Mouse (Mus musculus) midbrain, embryonic 13.5 days (tissue): Measurements from ENCODE around the gene Nfs1. TPM values are rescaled to one million over a fixed set of nuclear protein-coding genes. Genes with fewer than 3 reads are reported as not detected.
"Not testable (repeated sequence)": the region's sequence is repeated elsewhere in the genome, so short reads cannot be mapped to it uniquely, and the experiment has no call there.

Experiments
- ATAC-seq: fragments of 200-750 bp; cut with Nextera tagmentation; 2 replicates; pipeline ENCODE4 v1.8.0; 2017; ENCODE audit warnings: mild to moderate bottlenecking, moderate TSS enrichment, moderate library complexity
- H3K27ac ChIP-seq: fragments of 300-500 bp; sonication (generic); 2 replicates; pipeline ENCODE4 v1.5.1; 2015; ENCODE audit warnings: inconsistent platforms, mild to moderate bottlenecking, moderate library complexity
- H3K27me3 ChIP-seq: fragments of 300-500 bp; sonication (generic); 2 replicates; pipeline ENCODE4 v1.6.1; 2015; ENCODE audit warnings: mild to moderate bottlenecking, inconsistent platforms
- H3K36me3 ChIP-seq: fragments of 300-500 bp; sonication (generic); 2 replicates; pipeline ENCODE4 v1.6.1; 2015; ENCODE audit warnings: mild to moderate bottlenecking, inconsistent platforms
- H3K4me1 ChIP-seq: fragments of 300-500 bp; sonication (generic); replicated peaks from 2 replicates; pipeline ENCODE4 v1.6.1; 2015; ENCODE audit warnings: inconsistent platforms
- H3K4me2 ChIP-seq: fragments of 300-500 bp; sonication (generic); replicated peaks from 2 replicates; pipeline ENCODE4 v1.6.1; 2015; ENCODE audit warnings: moderate library complexity, mild to moderate bottlenecking, inconsistent platforms
- H3K4me3 ChIP-seq: fragments of 300-500 bp; sonication (generic); replicated peaks from 2 replicates; pipeline ENCODE4 v1.5.1; 2015; ENCODE audit warnings: mild to moderate bottlenecking, inconsistent platforms
- H3K9ac ChIP-seq: fragments of 300-500 bp; sonication (generic); replicated peaks from 2 replicates; pipeline ENCODE4 v1.6.1; 2015; ENCODE audit warnings: mild to moderate bottlenecking, inconsistent platforms
- H3K9me3 ChIP-seq: fragments of 300-500 bp; sonication (generic); 2 replicates; pipeline ENCODE4 v1.6.1; 2016; ENCODE audit warnings: mild to moderate bottlenecking, inconsistent platforms
- WGBS: fragments of 180-500 bp; shearing (Covaris S2); methylation state at CpG from one replicate; pipeline ENCODE4 v1.1.7; 2015; 5-methylcytosine and 5-hydroxymethylcytosine counted together
- polyA plus RNA-seq: library from polyadenylated mRNA; unstranded; fragments of >200 nt; fragmentation: Nextera tagmentation; extraction: Ambion mirVana; gene quantifications from 2 replicates; pipeline ENCODE4 v1.2.1, GENCODE M21; 2015

The Nfs1 gene
- polyA plus RNA-seq, 1 experiment from 2014 or later: 29.5 TPM

DNA sequence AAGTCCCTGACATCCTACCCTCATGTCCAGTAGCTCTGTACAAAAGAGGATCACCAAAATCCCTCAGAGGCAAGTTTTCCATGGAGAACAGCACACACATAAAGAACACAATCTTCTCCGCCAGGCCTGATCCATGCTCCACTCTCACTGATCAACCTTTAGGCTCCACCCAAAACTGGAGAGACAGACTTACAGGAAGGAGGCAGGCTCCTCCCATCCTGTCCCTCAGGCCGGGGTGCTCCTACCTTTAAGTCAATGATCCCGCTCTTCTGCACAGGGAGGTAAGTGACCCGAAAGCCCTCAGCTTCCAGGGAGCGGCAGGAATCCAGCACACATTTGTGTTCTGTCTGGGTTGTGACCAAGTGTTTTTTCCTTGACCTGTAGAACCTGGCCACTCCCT lies 9.8 kb downstream of the Nfs1 start:
- H3K9ac ChIP-seq: no peak overlapping the region
- no peak for ATAC-seq
- H3K36me3 ChIP-seq: peaks cover 17% of the 10 kb centered on the region
- WGBS: 85% methylated on average over 5 of the region's 5 CpGs
- no peaks in the 10 kb centered on the region for H3K4me1 ChIP-seq
- H3K27me3 ChIP-seq: no peaks in the 10 kb centered on the region
- no peak overlapping the region for H3K27ac ChIP-seq
- no peak overlapping the region for H3K4me3 ChIP-seq
- no peak overlapping the region for H3K4me2 ChIP-seq
- H3K9me3 ChIP-seq: no peaks in the 10 kb centered on the region

DNA sequence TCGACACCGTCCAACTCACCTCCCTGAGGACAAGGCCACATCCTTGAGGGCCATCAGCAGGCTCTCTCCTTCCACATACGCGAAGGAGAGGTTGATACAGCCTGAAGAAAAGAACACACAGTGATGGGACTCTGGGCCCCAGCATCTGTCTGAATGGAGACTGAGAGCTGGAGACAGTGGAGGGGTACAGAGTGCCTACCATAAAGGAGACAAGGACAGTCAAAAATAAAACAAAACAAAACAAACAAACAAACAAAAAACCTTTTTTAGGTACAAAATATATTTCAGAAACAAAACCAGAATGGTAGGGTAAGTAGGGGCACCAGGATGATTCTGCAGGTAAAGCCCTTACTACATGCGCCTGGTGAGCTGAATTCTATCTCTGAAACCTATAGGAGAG lies 17.0 kb downstream of the Nfs1 start, which contains the start of gene Gm28036:
Gene Gm28036 (minus strand): TSS at position 101 of the 400 bp plus-strand sequence.
- Histone ChIP-seq H3K9me3 (no peaks in the 10 kb centered on the region), H3K9ac (no peak within 1 kb of the TSS), H3K36me3 (peaks cover 40% of the 10 kb centered on the region), H3K4me2 (no peak within 1 kb of the TSS), H3K4me3 (no peak within 1 kb of the TSS), H3K4me1 (no peaks in the 10 kb centered on the region), H3K27me3 (no peaks in the 10 kb centered on the region), H3K27ac (no peak within 1 kb of the TSS)
- no peak for ATAC-seq
- 95% methylated on average over 5 of the region's 5 CpGs for WGBS

- Histone ChIP-seq H3K36me3 (peaks cover 32% of the 10 kb centered on the region), H3K27ac (no peak overlapping the region), H3K9me3 (no peaks in the 10 kb centered on the region), H3K27me3 (no peaks in the 10 kb centered on the region), H3K4me1 (no peaks in the 10 kb centered on the region), H3K9ac (no peak overlapping the region), H3K4me3 (no peak overlapping the region), H3K4me2 (no peak overlapping the region)
- no peak for ATAC-seq
- 93% methylated on average over 5 of the region's 5 CpGs for WGBS
Observed at GRCm38 (mm10) chr2:156123731-156124130, 20.3 kb downstream of the Nfs1 start.

DNA sequence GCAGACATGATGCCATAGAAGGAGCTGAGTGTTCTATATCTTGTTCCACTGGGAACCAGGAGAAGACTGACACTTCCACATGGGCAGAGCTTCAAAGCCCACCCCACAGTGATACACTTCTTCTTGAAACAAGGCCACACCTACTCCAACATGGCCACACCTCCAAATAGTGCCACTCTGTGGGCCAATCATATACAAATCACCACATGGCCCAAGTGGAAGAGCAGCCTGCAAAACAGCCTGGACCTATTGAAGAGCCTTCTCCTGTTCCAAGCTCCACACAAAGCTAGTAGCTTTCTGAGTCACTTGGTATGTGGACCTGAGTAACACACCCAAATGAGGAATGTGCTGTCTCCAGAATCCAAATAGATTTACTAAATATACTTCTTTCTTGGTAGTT lies 24.4 kb downstream of the Nfs1 start:
- Histone ChIP-seq H3K9ac (no peak overlapping the region), H3K9me3 (no peaks in the 10 kb centered on the region), H3K27me3 (no peaks in the 10 kb centered on the region), H3K27ac (no peak overlapping the region), H3K36me3 (peaks cover 10% of the 10 kb centered on the region), H3K4me3 (no peak overlapping the region), H3K4me2 (no peak overlapping the region), H3K4me1 (no peaks in the 10 kb centered on the region)
- ATAC-seq: no peak

DNA sequence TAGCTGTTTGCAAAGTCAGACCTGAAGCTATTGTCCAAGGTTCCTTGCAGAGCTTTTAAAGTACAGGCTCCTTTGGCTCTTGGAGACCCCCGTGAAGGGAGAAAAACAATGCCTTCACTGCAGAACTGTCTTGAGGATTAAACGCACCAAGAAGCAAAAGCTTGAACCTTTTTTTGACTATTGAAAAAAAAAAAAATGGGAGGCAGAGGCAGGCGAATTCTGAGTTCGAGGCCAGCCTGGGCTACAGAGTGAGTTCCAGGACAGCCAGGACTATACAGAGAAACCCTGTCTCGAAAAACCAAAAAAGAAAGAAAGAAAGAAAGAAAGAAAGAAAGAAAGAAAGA lies 31.9 kb downstream of the Nfs1 start:
- 21% methylated on average over 5 of the region's 5 CpGs for WGBS
- not testable (repeated sequence) for H3K9me3 ChIP-seq, H3K36me3 ChIP-seq, H3K9ac ChIP-seq, ATAC-seq, H3K27me3 ChIP-seq
- Histone ChIP-seq H3K4me1 (peaks cover 22% of the 10 kb centered on the region), H3K4me3 (peak overlapping the region; percentile 59), H3K27ac (peak overlapping the region; percentile 92), H3K4me2 (peak overlapping the region; percentile 73)

DNA sequence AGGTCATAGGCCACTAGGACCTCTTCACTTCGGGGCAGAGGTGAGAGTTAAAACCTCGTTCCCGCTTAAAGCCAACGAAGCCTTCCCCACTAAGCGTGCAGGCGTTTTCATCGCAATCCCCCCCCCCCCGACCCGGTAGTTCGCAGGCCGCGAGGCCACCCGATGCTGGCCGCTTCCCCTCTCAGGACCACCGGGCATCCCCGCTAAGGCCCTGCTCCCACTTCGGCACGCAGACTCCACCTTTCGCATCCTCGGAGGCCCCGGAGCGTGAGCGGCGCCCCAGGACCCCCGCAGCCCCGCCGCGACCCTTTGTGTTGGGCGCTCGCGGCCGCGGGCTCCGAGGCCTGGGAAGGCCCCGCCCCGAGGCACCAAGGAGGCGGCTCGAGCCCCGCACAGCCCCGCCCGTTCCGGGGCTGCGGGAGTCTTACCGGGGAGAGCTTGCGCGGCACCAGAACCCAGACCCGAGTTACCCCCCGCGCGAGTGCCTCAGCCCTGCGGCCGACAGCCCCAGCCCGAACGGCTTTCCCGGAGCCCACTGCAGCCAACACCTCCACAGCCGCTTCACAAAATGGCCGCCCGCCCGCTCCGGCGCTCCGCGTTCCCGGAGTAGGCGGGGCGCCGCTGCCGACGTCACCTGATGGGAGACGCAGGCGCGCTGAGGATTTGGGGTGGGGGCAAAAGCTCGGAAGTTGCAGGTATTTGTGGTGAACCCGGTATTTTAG lies 32.5 kb downstream of the Nfs1 start, which contains the start of the genes Cpne1 and Rbm12:
Gene Cpne1 (minus strand): TSS at position 608 of the 722 bp plus-strand sequence.
Gene Rbm12 (minus strand): TSS at position 621 of the 722 bp plus-strand sequence.
- peak within 1 kb of the TSS; percentile 92 for H3K27ac ChIP-seq
- under 1% methylated on average over 63 of the region's 74 CpGs for WGBS
- H3K36me3 ChIP-seq: no peaks in the 10 kb centered on the region
- H3K4me1 ChIP-seq: peaks cover 26% of the 10 kb centered on the region
- H3K27me3 ChIP-seq: no peaks in the 10 kb centered on the region
- peak within 1 kb of the TSS; percentile 98 for H3K9ac ChIP-seq
- ATAC-seq: peak; percentile 94
- no peaks in the 10 kb centered on the region for H3K9me3 ChIP-seq
- peak within 1 kb of the TSS; percentile 73 for H3K4me2 ChIP-seq
- H3K4me3 ChIP-seq: peak within 1 kb of the TSS; percentile 59

DNA sequence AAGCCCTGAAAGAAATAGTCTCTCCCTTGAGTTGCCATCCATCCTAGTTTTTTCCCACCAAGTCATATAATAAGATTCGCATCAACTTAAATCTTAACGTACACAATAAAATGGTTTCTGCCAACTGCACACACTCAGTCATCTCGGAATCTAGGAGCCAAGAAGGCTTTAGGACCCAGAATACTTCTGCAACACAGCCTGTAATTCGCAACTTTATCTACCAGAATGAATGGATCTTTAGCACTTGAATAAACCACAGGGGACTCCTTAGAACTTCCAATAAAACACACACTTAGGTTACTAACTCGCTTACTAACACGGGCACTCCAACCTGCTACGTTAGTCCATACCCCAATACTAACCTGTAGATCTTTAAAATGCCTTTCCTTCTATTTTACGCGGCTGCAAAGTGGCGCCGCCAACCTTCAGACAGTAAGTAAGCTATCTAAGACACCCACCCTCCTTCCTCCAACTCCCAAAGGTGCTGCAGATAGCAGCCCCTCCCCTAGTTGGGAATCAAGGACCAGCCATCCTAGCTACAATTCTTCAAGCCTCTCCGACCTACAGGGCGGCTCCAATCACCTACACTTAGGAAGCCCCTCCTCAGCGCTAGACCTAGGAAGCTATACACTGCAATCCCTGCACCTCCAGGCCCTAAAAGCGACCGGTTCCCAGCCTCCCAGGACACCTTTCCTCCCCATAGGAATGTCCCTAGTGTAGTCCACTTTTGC lies 33.2 kb downstream of the Nfs1 start:
- Histone ChIP-seq H3K4me2 (peak overlapping the region; percentile 73), H3K4me3 (peak overlapping the region; percentile 59), H3K4me1 (peaks cover 31% of the 10 kb centered on the region), H3K9me3 (no peaks in the 10 kb centered on the region), H3K27ac (peak overlapping the region; percentile 92), H3K9ac (peak overlapping the region; percentile 98), H3K36me3 (peaks cover 3% of the 10 kb centered on the region; the same call in 1 of the 2 replicates), H3K27me3 (no peaks in the 10 kb centered on the region)
- under 1% methylated on average over 16 of the region's 16 CpGs for WGBS
- peak; percentile 79 for ATAC-seq

- no peak overlapping the region for H3K4me3 ChIP-seq
- no peak for ATAC-seq
- WGBS: 87% methylated on average over 5 of the region's 5 CpGs
Observed at GRCm38 (mm10) chr2:156091926-156092325, 52.1 kb downstream of the Nfs1 start.

DNA sequence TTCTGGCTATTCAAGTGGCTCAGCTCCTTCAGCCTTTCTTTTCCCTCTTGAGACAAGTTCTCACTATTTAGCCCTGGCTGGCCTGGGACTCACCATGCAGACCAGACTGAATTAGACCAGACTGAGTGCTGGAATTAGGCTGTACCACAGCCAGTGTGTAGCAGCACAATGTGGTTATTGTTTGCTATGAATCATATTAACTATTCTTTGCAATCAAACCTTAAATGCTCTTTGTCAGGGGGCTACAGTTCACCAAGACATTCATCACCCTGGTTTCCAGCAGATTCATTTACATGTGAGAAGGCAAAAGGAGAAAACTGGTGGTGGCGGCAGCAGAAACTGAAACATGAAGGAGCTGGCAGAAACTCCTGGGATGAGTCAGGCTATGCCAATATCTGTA lies 54.2 kb downstream of the Nfs1 start:
- Histone ChIP-seq H3K4me2 (no peak overlapping the region), H3K27ac (peak overlapping the region; percentile 48; the same call in 1 of the 2 replicates), H3K36me3 (no peaks in the 10 kb centered on the region; the same call in none of the 2 replicates), H3K4me3 (no peak overlapping the region), H3K4me1 (peaks cover 35% of the 10 kb centered on the region), H3K9ac (no peak overlapping the region), H3K9me3 (no peaks in the 10 kb centered on the region), H3K27me3 (no peaks in the 10 kb centered on the region)
- ATAC-seq: peak; percentile 68
- 48% methylated on average over 1 of the region's 1 CpGs for WGBS

More at GRCm38 (mm10) chr2:156091926-156092325, 52.1 kb downstream of the Nfs1 start:
- Histone ChIP-seq H3K9me3 (no peaks in the 10 kb centered on the region), H3K36me3 (peaks cover 19% of the 10 kb centered on the region), H3K4me1 (peaks cover 34% of the 10 kb centered on the region), H3K27me3 (no peaks in the 10 kb centered on the region), H3K9ac (no peak overlapping the region), H3K4me2 (no peak overlapping the region), H3K27ac (no peak overlapping the region)

DNA sequence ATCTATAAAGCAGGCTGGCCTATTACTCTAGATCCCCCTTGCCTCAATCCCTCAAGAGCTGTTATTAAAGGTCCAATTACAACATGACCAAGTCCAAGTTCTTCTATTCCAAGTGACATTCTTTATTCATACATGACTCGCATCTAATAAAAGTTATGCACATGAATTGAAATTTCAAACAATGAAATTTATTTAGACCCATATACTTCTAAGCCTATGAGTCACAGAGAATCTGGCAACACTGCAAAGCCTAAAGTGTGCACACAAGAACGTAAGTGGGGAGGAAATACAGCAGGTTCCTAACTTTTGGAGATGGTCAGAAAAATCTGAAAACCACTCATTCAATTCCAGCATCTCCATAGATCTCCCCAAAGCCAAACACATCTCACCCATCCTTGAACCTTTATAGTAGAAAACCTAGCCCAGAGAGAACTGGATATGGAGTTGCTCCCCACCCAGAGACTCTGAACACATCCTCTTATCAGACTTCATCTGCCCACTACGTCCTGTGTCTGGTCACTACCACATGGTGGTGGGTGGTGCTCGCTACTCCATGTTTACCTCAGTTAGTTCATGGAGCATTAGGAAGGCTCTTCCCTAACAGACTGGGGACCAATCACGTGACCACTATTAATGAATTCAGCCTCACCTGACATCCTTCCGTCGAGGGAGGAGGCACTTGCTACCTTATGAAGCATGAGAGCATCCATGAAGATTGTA lies 56.4 kb downstream of the Nfs1 start:
- Histone ChIP-seq H3K9me3 (no peaks in the 10 kb centered on the region), H3K4me2 (no peak overlapping the region), H3K27me3 (no peaks in the 10 kb centered on the region), H3K36me3 (no peaks in the 10 kb centered on the region; the same call in 1 of the 2 replicates), H3K9ac (no peak overlapping the region), H3K4me1 (peaks cover 35% of the 10 kb centered on the region), H3K27ac (no peak overlapping the region), H3K4me3 (no peak overlapping the region)
- ATAC-seq: no peak
- 91% methylated on average over 7 of the region's 7 CpGs for WGBS

DNA sequence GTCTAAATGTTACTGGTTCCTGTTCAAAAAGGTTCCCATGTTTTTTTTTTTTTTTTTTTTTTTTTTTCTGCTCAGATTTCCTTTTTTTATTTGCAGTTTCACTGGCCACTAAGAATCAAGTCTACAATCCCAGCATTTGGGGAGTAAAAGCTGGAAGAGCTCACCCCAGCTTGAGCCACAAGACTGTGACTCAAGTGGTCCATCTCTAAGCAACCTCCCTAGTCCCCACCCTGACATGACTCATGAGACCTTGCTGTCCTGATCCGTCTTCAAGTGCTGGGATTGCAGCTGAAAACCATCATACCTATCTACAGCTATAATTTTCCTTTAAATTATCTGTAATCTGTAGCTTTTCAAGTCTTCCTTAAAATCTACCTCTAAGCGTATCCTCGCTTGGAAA lies 59.4 kb downstream of the Nfs1 start:
- no peak overlapping the region for H3K9ac ChIP-seq
- no peak overlapping the region for H3K4me2 ChIP-seq
- H3K27me3 ChIP-seq: no peaks in the 10 kb centered on the region
- no peaks in the 10 kb centered on the region; the same call in 1 of the 2 replicates for H3K36me3 ChIP-seq
- H3K27ac ChIP-seq: no peak overlapping the region
- WGBS: 93% methylated on average over 3 of the region's 3 CpGs
- peaks cover 19% of the 10 kb centered on the region for H3K4me1 ChIP-seq
- no peak for ATAC-seq
- H3K9me3 ChIP-seq: no peaks in the 10 kb centered on the region
- no peak overlapping the region for H3K4me3 ChIP-seq

GRCm38 (mm10) chr2:156080391-156080790 lies 63.6 kb downstream of the Nfs1 start:
- no peak overlapping the region for H3K4me3 ChIP-seq
- H3K27me3 ChIP-seq: no peaks in the 10 kb centered on the region
- WGBS: 88% methylated on average over 7 of the region's 7 CpGs
- no peak for ATAC-seq
- H3K4me2 ChIP-seq: no peak overlapping the region
- H3K9ac ChIP-seq: no peak overlapping the region
- H3K36me3 ChIP-seq: peaks cover 40% of the 10 kb centered on the region
- H3K4me1 ChIP-seq: peaks cover 16% of the 10 kb centered on the region; the same call in 1 of the 2 replicates
- H3K27ac ChIP-seq: no peak overlapping the region
- no peaks in the 10 kb centered on the region for H3K9me3 ChIP-seq
